Mouse (Mus musculus): ENCODE measurements around the gene Il2rg. TPM values are rescaled to one million over a fixed set of nuclear protein-coding genes. Genes with fewer than 3 reads are reported as not detected.

Gene Il2rg
- polyA plus RNA-seq, 1 experiment from 2014 or later: 4.4 TPM

- Histone ChIP-seq H3K4me2 (ENCODE audit: low read depth) (peak within 1 kb of the TSS; percentile 46), H3K27ac (ENCODE audit: low read depth, low read length) (0 out of 2 replicates have a peak within 1 kb of the TSS, but pooled peaks have one; percentile 34), H3K36me3 (ENCODE audit: control insufficient read depth, insufficient read depth, low read length) (no peaks in the 10 kb centered on the region), H3K4me1 (ENCODE audit: control insufficient read depth, insufficient read depth, low read length) (no peaks in the 10 kb centered on the region), H3K4me3 (ENCODE audit: low read depth, low read length) (peak within 1 kb of the TSS; percentile 48), H3K9me3 (ENCODE audit: control insufficient read depth, low read length) (no peaks in the 10 kb centered on the region), H3K27me3 (ENCODE audit: control insufficient read depth, insufficient read depth, low read length) (no peaks in the 10 kb centered on the region), H3K9ac (ENCODE audit: low read length) (peak within 1 kb of the TSS; percentile 69)
- peak; percentile 90 for DNase-seq (ENCODE audit: low spot score)
- WGBS: 17% methylated on average over 49 of the region's 54 CpGs
- ATAC-seq (ENCODE audit: insufficient read depth, low FRiP score, low TSS enrichment): peak; percentile 97
Observed at GRCm38 (mm10) chrX:101273875-101274738, 6.1 kb upstream of the Il2rg start, which contains the start of gene Med12. Gene Med12, plus strand, starts transcription at chrX:101274030.

GRCm38 (mm10) chrX:101273410-101273809 lies 5.4 kb upstream of the Il2rg start:
- DNase-seq (ENCODE audit: low spot score): no peak
- 21% methylated on average over 6 of the region's 6 CpGs for WGBS
- H3K27me3 ChIP-seq (ENCODE audit: control insufficient read depth, insufficient read depth, low read length): no peaks in the 10 kb centered on the region
- peak; percentile 13; the same call in 1 of the 2 replicates for ATAC-seq (ENCODE audit: insufficient read depth, low FRiP score, low TSS enrichment)
- H3K27ac ChIP-seq (ENCODE audit: low read depth, low read length): 0 out of 2 replicates have a peak overlapping the region, but pooled peaks have one; percentile 34
- H3K4me1 ChIP-seq (ENCODE audit: control insufficient read depth, insufficient read depth, low read length): no peaks in the 10 kb centered on the region
- H3K36me3 ChIP-seq (ENCODE audit: control insufficient read depth, insufficient read depth, low read length): no peaks in the 10 kb centered on the region
- peak overlapping the region; percentile 28; the same call in 1 of the 2 replicates for H3K4me2 ChIP-seq (ENCODE audit: low read depth)
- H3K9ac ChIP-seq (ENCODE audit: low read length): no peak overlapping the region; the same call in 1 of the 2 replicates
- H3K9me3 ChIP-seq (ENCODE audit: control insufficient read depth, low read length): no peaks in the 10 kb centered on the region
- H3K4me3 ChIP-seq (ENCODE audit: low read depth, low read length): no peak overlapping the region; the same call in 1 of the 2 replicates

- Histone ChIP-seq H3K27me3 (ENCODE audit: control insufficient read depth, insufficient read depth, low read length) (no peaks in the 10 kb centered on the region), H3K4me2 (ENCODE audit: low read depth) (no peak within 1 kb of the TSS), H3K36me3 (ENCODE audit: control insufficient read depth, insufficient read depth, low read length) (no peaks in the 10 kb centered on the region), H3K27ac (ENCODE audit: low read depth, low read length) (no peak within 1 kb of the TSS), H3K9me3 (ENCODE audit: control insufficient read depth, low read length) (no peaks in the 10 kb centered on the region), H3K4me1 (ENCODE audit: control insufficient read depth, insufficient read depth, low read length) (0 out of 2 replicates have a peak, but pooled peaks cover 4% of the 10 kb centered on the region), H3K4me3 (ENCODE audit: low read depth, low read length) (no peak within 1 kb of the TSS), H3K9ac (ENCODE audit: low read length) (no peak within 1 kb of the TSS)
- no peak for ATAC-seq (ENCODE audit: insufficient read depth, low FRiP score, low TSS enrichment)
- WGBS: 51% methylated on average over 3 of the region's 3 CpGs
- no peak for DNase-seq (ENCODE audit: low spot score)
Observed at GRCm38 (mm10) chrX:101268755-101269124, 685 bp upstream of the Il2rg start, which contains the start of gene Gm20489. Gene Gm20489, minus strand, starts transcription at chrX:101269023.

GRCm38 (mm10) chrX:101266631-101267030 lies 1.4 kb downstream of the Il2rg start:
- Histone ChIP-seq H3K9me3 (ENCODE audit: control insufficient read depth, low read length) (no peaks in the 10 kb centered on the region), H3K27me3 (ENCODE audit: control insufficient read depth, insufficient read depth, low read length) (no peaks in the 10 kb centered on the region), H3K27ac (ENCODE audit: low read depth, low read length) (no peak overlapping the region), H3K4me3 (ENCODE audit: low read depth, low read length) (no peak overlapping the region), H3K4me1 (ENCODE audit: control insufficient read depth, insufficient read depth, low read length) (0 out of 2 replicates have a peak, but pooled peaks cover 4% of the 10 kb centered on the region), H3K4me2 (ENCODE audit: low read depth) (no peak overlapping the region), H3K36me3 (ENCODE audit: control insufficient read depth, insufficient read depth, low read length) (no peaks in the 10 kb centered on the region), H3K9ac (ENCODE audit: low read length) (no peak overlapping the region)
- ATAC-seq (ENCODE audit: insufficient read depth, low FRiP score, low TSS enrichment) (no peak), DNase-seq (ENCODE audit: low spot score) (no peak)
- WGBS: 95% methylated on average over 6 of the region's 6 CpGs

- H3K9me3 ChIP-seq (ENCODE audit: control insufficient read depth, low read length): no peaks in the 10 kb centered on the region
- no peak within 1 kb of the TSS for H3K4me2 ChIP-seq (ENCODE audit: low read depth)
- H3K4me1 ChIP-seq (ENCODE audit: control insufficient read depth, insufficient read depth, low read length): 0 out of 2 replicates have a peak, but pooled peaks cover 4% of the 10 kb centered on the region
- ATAC-seq (ENCODE audit: insufficient read depth, low FRiP score, low TSS enrichment) (no peak), DNase-seq (ENCODE audit: low spot score) (no peak)
- WGBS: 92% methylated on average over 1 of the region's 1 CpGs
- no peak within 1 kb of the TSS for H3K9ac ChIP-seq (ENCODE audit: low read length)
- no peak within 1 kb of the TSS for H3K4me3 ChIP-seq (ENCODE audit: low read depth, low read length)
- no peaks in the 10 kb centered on the region for H3K27me3 ChIP-seq (ENCODE audit: control insufficient read depth, insufficient read depth, low read length)
- no peaks in the 10 kb centered on the region for H3K36me3 ChIP-seq (ENCODE audit: control insufficient read depth, insufficient read depth, low read length)
- no peak within 1 kb of the TSS for H3K27ac ChIP-seq (ENCODE audit: low read depth, low read length)
Observed at GRCm38 (mm10) chrX:101263892-101264291, 4.2 kb downstream of the Il2rg start, which contains the start of gene Gm614. Gene Gm614, minus strand, starts transcription at chrX:101263992.

- Histone ChIP-seq H3K4me2 (ENCODE audit: low read depth) (no peak overlapping the region; the same call in 1 of the 2 replicates), H3K27me3 (ENCODE audit: control insufficient read depth, insufficient read depth, low read length) (0 out of 2 replicates have a peak, but pooled peaks cover 2% of the 10 kb centered on the region)
- WGBS: 24% methylated on average over 12 of the region's 13 CpGs
Observed at GRCm38 (mm10) chrX:101260441-101261325, 7.4 kb downstream of the Il2rg start.

GRCm38 (mm10) chrX:101256603-101257002 lies 11.5 kb downstream of the Il2rg start:
- H3K4me2 ChIP-seq (ENCODE audit: low read depth): no peak overlapping the region
- 85% methylated on average over 13 of the region's 13 CpGs for WGBS

More at GRCm38 (mm10) chrX:101260441-101261325, 7.4 kb downstream of the Il2rg start:
- Histone ChIP-seq H3K4me3 (ENCODE audit: low read depth, low read length) (no peak overlapping the region), H3K4me1 (ENCODE audit: control insufficient read depth, insufficient read depth, low read length) (0 out of 2 replicates have a peak, but pooled peaks cover 4% of the 10 kb centered on the region), H3K36me3 (ENCODE audit: control insufficient read depth, insufficient read depth, low read length) (no peaks in the 10 kb centered on the region), H3K9ac (ENCODE audit: low read length) (no peak overlapping the region), H3K27ac (ENCODE audit: low read depth, low read length) (peak overlapping the region; percentile 74), H3K9me3 (ENCODE audit: control insufficient read depth, low read length) (no peaks in the 10 kb centered on the region)
- peak; percentile 58 for DNase-seq (ENCODE audit: low spot score)
- ATAC-seq (ENCODE audit: insufficient read depth, low FRiP score, low TSS enrichment): peak; percentile 80

GRCm38 (mm10) chrX:101254740-101255139 lies 13.3 kb downstream of the Il2rg start:
- ATAC-seq (ENCODE audit: insufficient read depth, low FRiP score, low TSS enrichment) (peak; percentile 10; the same call in 1 of the 2 replicates), DNase-seq (ENCODE audit: low spot score) (no peak)
- Histone ChIP-seq H3K9me3 (ENCODE audit: control insufficient read depth, low read length) (no peaks in the 10 kb centered on the region), H3K9ac (ENCODE audit: low read length) (peak overlapping the region; percentile 49), H3K27me3 (ENCODE audit: control insufficient read depth, insufficient read depth, low read length) (0 out of 2 replicates have a peak, but pooled peaks cover 2% of the 10 kb centered on the region), H3K27ac (ENCODE audit: low read depth, low read length) (no peak overlapping the region), H3K4me3 (ENCODE audit: low read depth, low read length) (peak overlapping the region; percentile 49), H3K4me2 (ENCODE audit: low read depth) (peak overlapping the region; percentile 59), H3K4me1 (ENCODE audit: control insufficient read depth, insufficient read depth, low read length) (no peaks in the 10 kb centered on the region), H3K36me3 (ENCODE audit: control insufficient read depth, insufficient read depth, low read length) (no peaks in the 10 kb centered on the region)
- WGBS: 26% methylated on average over 26 of the region's 26 CpGs

More at GRCm38 (mm10) chrX:101256603-101257002, 11.5 kb downstream of the Il2rg start:
- Histone ChIP-seq H3K9me3 (ENCODE audit: control insufficient read depth, low read length) (no peaks in the 10 kb centered on the region), H3K27ac (ENCODE audit: low read depth, low read length) (no peak overlapping the region), H3K36me3 (ENCODE audit: control insufficient read depth, insufficient read depth, low read length) (no peaks in the 10 kb centered on the region), H3K4me3 (ENCODE audit: low read depth, low read length) (no peak overlapping the region), H3K27me3 (ENCODE audit: control insufficient read depth, insufficient read depth, low read length) (0 out of 2 replicates have a peak, but pooled peaks cover 2% of the 10 kb centered on the region), H3K4me1 (ENCODE audit: control insufficient read depth, insufficient read depth, low read length) (no peaks in the 10 kb centered on the region), H3K9ac (ENCODE audit: low read length) (no peak overlapping the region)
- DNase-seq (ENCODE audit: low spot score) (no peak), ATAC-seq (ENCODE audit: insufficient read depth, low FRiP score, low TSS enrichment) (no peak)
